Mouse (Mus musculus) testis, adult 2 months (tissue): ENCODE measurements around the gene Odf3l2. TPM values are rescaled to one million over a fixed set of nuclear protein-coding genes. Genes with fewer than 3 reads are reported as not detected.

ENCODE experiments used
- H3K27ac ChIP-seq: fragments of 200-500 bp; 2 replicates; pipeline ENCODE4 v1.5.1; 2012; ENCODE audit warnings: low read depth, low read length; ENCODE audit not compliant: control insufficient read depth, insufficient read depth
- H3K27me3 ChIP-seq: fragments of 200-500 bp; 2 replicates; pipeline ENCODE4 v1.6.1; 2012; ENCODE audit warnings: mild to moderate bottlenecking, low read length, moderate library complexity; ENCODE audit not compliant: control insufficient read depth, insufficient read depth
- H3K36me3 ChIP-seq: fragments of 200-500 bp; 2 replicates; pipeline ENCODE4 v1.6.1; 2012; ENCODE audit warnings: mild to moderate bottlenecking, low read length; ENCODE audit not compliant: control insufficient read depth, insufficient read depth
- H3K4me1 ChIP-seq: fragments of 200-500 bp; 2 replicates; pipeline ENCODE4 v1.6.1; 2012; ENCODE audit warnings: low read length; ENCODE audit not compliant: control insufficient read depth, insufficient read depth
- H3K4me3 ChIP-seq: fragments of 200-500 bp; 2 replicates; pipeline ENCODE4 v1.5.1; 2012; ENCODE audit warnings: low read depth, mild to moderate bottlenecking, low read length, moderate library complexity, mixed read lengths; ENCODE audit not compliant: control insufficient read depth
- CTCF ChIP-seq: fragments of 200-500 bp; IDR thresholded peaks from 2 replicates; pipeline ENCODE4 v1.5.1; 2012; ENCODE audit warnings: low read depth, mild to moderate bottlenecking, inconsistent platforms, low read length, moderate library complexity; ENCODE audit not compliant: control insufficient read depth, insufficient read depth, insufficient replicate concordance
- POLR2A ChIP-seq: fragments of 200-500 bp; IDR thresholded peaks from 2 replicates; pipeline ENCODE4 v1.6.1; 2012; ENCODE audit warnings: low read depth, mild to moderate bottlenecking, inconsistent platforms, low read length, moderate library complexity; ENCODE audit not compliant: control insufficient read depth
- polyA plus RNA-seq: library from polyadenylated mRNA; depleted of rRNA; stranded (reverse); fragments of >200 nt; gene quantifications from 2 replicates; pipeline ENCODE4 v1.2.3, GENCODE M21; 2012

The Odf3l2 gene
- polyA plus RNA-seq, 1 experiment = not detected

DNA sequence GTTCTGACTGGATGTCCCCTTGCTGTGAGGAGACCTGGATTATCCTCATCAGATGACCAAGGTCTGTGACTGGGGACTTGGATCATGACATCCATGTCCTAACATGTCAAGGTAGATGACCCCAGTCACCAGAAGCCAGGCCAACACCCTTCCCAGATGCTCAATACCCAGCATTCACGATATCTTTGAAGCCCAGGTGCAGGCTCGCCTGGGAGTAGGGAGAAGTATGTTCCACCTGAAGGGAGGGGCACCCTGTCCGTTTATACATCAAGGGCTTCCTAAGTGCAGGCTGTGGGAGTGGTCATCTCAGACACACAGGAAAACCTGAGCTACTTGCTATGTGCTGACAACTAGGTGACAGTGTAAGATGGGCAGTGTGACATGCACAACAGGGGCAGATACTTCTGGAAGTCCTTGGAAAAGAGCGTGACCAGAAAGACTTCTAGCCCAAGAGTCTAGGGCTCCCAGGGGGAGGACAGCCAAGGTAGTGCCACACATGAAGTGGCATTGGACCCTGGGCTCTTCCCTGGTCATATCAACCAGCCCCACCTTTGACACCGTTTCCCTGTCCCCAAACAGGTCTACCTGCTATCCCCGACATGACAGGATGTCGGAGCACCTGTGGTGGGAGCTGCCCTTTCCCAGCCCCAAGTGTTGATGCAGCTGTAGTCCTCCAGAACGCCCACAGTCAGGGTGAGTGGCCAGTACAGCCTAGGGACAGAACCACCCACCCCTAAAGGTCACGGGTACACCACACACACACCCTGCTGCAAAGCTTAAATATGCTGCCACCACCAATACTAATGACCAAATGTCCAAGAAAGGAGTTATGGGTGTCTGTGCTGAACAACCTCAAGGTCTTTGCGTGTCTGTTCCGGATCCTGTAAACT, 35.3 kb upstream of the Odf3l2 start:
- H3K27me3 ChIP-seq = no peaks in the 10 kb centered on the region
- H3K4me3 ChIP-seq = peak overlapping the region; percentile 98
- no peaks in the 10 kb centered on the region for H3K36me3 ChIP-seq
- H3K4me1 ChIP-seq = peaks cover 10% of the 10 kb centered on the region
- peak overlapping the region; percentile 86 for H3K27ac ChIP-seq
- TF ChIP-seq POLR2A (no peak), CTCF (no peak)

GRCm38 (mm10) chr10:79675346-79676035, 30.0 kb upstream of the Odf3l2 start:
- no peaks in the 10 kb centered on the region for H3K27me3 ChIP-seq
- H3K4me1 ChIP-seq = peaks cover 8% of the 10 kb centered on the region
- TF ChIP-seq POLR2A (no peak), CTCF (no peak)
- H3K27ac ChIP-seq = no peak overlapping the region
- no peak overlapping the region for H3K4me3 ChIP-seq
- no peaks in the 10 kb centered on the region for H3K36me3 ChIP-seq

DNA sequence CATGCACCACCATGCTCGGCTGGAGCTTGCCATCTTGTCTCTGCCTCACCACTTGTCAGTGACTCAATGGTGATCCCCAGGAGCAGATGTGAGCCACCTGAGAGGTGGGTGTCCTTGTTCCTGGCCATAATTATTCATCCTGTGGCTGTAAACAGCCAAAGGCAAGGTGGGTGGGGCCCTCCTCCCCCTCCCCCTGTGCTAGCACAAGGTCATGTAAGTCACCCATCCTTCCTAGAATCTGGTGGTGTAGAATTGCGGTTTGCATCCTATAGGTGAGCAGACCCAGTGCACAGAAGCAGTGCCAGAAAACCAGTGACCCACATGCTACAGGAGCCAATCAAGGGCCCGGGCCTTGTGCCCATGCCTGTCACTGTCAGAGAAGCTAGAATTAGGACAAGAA, 27.5 kb upstream of the Odf3l2 start:
- Histone ChIP-seq H3K27me3 (no peaks in the 10 kb centered on the region), H3K27ac (no peak overlapping the region), H3K4me1 (peaks cover 16% of the 10 kb centered on the region), H3K4me3 (no peak overlapping the region), H3K36me3 (no peaks in the 10 kb centered on the region)
- no peak for TF ChIP-seq CTCF
- no peak for TF ChIP-seq POLR2A

DNA sequence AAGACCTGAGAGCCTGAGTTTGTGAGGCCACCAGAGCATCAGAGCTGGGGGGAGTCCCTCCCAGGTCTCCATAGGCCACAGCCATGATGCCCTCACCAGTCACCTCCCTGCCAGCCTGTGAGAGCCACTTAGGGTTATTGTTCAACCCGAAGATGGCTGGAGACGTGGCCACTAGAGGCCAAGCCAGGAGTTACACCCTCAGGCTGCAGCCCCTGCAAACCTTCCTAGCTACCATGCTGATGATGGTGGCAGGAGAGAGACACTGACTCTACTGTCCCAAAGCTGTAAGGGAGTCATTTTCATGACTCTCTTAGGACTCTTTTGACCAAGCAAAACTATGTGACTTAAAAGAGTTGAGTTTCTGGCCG, 26.5 kb upstream of the Odf3l2 start:
- no peak for TF ChIP-seq POLR2A
- TF ChIP-seq CTCF = no peak
- no peak overlapping the region for H3K27ac ChIP-seq
- H3K36me3 ChIP-seq = no peaks in the 10 kb centered on the region
- H3K27me3 ChIP-seq = no peaks in the 10 kb centered on the region
- no peak overlapping the region for H3K4me3 ChIP-seq
- peaks cover 16% of the 10 kb centered on the region for H3K4me1 ChIP-seq

GRCm38 (mm10) chr10:79671396-79672087, 26.0 kb upstream of the Odf3l2 start:
- H3K36me3 ChIP-seq = no peaks in the 10 kb centered on the region
- H3K27me3 ChIP-seq = no peaks in the 10 kb centered on the region
- no peak overlapping the region for H3K4me3 ChIP-seq
- TF ChIP-seq CTCF = no peak
- peaks cover 16% of the 10 kb centered on the region for H3K4me1 ChIP-seq
- H3K27ac ChIP-seq = no peak overlapping the region

DNA sequence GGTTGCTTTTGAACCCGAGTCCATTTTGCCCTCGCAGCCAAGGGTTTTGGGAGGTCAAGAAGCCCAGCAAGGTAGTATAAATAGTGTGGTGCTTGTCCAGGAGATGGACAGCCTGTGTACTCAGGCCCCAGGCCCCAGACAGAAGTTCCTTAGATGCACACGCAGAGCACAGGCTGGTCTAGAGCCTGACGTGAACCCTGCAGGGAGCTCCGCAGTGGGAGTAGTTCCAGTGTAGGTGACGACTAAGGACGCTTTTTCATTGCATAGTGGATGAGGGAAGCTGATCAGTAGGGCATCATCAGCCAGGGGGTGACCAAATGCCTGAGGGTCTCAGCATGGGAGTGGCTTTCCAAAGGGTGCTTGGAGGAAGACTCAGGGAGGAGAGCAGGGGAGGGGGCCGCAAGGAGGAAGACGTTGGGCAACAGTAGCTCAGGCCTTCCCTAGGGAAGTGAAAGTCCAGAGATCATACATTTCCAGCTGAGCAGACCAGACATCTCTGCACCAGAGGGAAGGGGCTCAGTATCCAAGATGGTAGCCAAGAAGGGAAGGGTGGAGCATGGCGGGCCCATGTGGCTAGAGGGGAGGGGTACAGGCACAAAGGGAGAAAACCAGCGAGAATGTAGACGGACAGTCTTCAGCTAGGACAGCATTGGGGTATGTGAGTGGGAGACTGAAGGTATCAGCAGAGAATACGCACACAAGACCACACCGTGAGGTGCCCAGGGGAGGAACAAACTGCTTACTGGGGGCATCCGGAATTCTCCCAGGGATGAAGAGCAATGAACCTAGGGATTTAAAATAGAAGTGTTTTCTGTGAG, 24.7 kb upstream of the Odf3l2 start:
- Histone ChIP-seq H3K4me3 (peak overlapping the region; percentile 96), H3K4me1 (peaks cover 10% of the 10 kb centered on the region), H3K27ac (peak overlapping the region; percentile 98; the same call in 1 of the 2 replicates), H3K27me3 (no peaks in the 10 kb centered on the region), H3K36me3 (no peaks in the 10 kb centered on the region)
- TF ChIP-seq POLR2A (no peak), CTCF (no peak)
